Mouse (Mus musculus) limb, embryonic 12.5 days (tissue): ENCODE measurements around the gene Ovca2. TPM values are rescaled to one million over a fixed set of nuclear protein-coding genes. Genes with fewer than 3 reads are reported as not detected.

ENCODE experiments used
- ATAC-seq: fragments of 200-750 bp; cut with Nextera tagmentation; 2 replicates; pipeline ENCODE4 v1.8.0; 2017; ENCODE audit warnings: low read depth, moderate TSS enrichment; ENCODE audit not compliant: insufficient number of reproducible peaks, insufficient read depth, low FRiP score, low TSS enrichment
- H3K27ac ChIP-seq: fragments of 300-500 bp; sonication (generic); 2 replicates; pipeline ENCODE4 v1.5.1; 2016; ENCODE audit warnings: mild to moderate bottlenecking, moderate library complexity
- H3K27me3 ChIP-seq: fragments of 300-500 bp; sonication (generic); 2 replicates; pipeline ENCODE4 v1.6.1; 2016; ENCODE audit warnings: mild to moderate bottlenecking, moderate library complexity
- H3K36me3 ChIP-seq: fragments of 300-500 bp; sonication (generic); 2 replicates; pipeline ENCODE4 v1.6.1; 2016; ENCODE audit warnings: mild to moderate bottlenecking, moderate library complexity
- H3K4me1 ChIP-seq: fragments of 300-500 bp; sonication (generic); replicated peaks from 2 replicates; pipeline ENCODE4 v1.6.1; 2016
- H3K4me2 ChIP-seq: fragments of 300-500 bp; sonication (generic); 2 replicates; pipeline ENCODE4 v1.6.1; 2016; ENCODE audit warnings: mild to moderate bottlenecking, moderate library complexity
- H3K4me3 ChIP-seq: fragments of 300-500 bp; sonication (generic); replicated peaks from 2 replicates; pipeline ENCODE4 v1.5.1; 2016; ENCODE audit warnings: mild to moderate bottlenecking
- H3K9ac ChIP-seq: fragments of 300-500 bp; sonication (generic); replicated peaks from 2 replicates; pipeline ENCODE4 v1.6.1; 2016; ENCODE audit warnings: mild to moderate bottlenecking, moderate library complexity
- H3K9me3 ChIP-seq: fragments of 300-500 bp; sonication (generic); 2 replicates; pipeline ENCODE4 v1.6.1; 2016; ENCODE audit warnings: mild to moderate bottlenecking, moderate library complexity
- WGBS: fragments of 180-500 bp; shearing (Covaris S2); methylation state at CpG from one replicate; pipeline ENCODE4 v1.1.7; 2016; 5-methylcytosine and 5-hydroxymethylcytosine counted together
- polyA plus RNA-seq: library from polyadenylated mRNA; unstranded; fragments of >200 nt; fragmentation: Nextera tagmentation; extraction: Ambion mirVana; gene quantifications from 2 replicates; pipeline ENCODE4 v1.2.1, GENCODE M21; 2016

Ovca2 gene
- 29.6 and 31.0 TPM in 2 replicates for polyA plus RNA-seq

GRCm38 (mm10) chr11:75178672-75179208, at the start of gene Ovca2:
Gene Ovca2 (minus strand): TSS chr11:75178835.
- Histone ChIP-seq H3K36me3 (peaks cover 47% of the 10 kb centered on the region), H3K4me1 (peaks cover 20% of the 10 kb centered on the region), H3K27me3 (peaks cover 8% of the 10 kb centered on the region; the same call in 1 of the 2 replicates), H3K9ac (peak within 1 kb of the TSS; percentile 79), H3K9me3 (no peaks in the 10 kb centered on the region), H3K4me2 (peak within 1 kb of the TSS; percentile 98), H3K4me3 (peak within 1 kb of the TSS; percentile 78), H3K27ac (peak within 1 kb of the TSS; percentile 80)
- WGBS, result under 1% methylated on average over 33 of the region's 33 CpGs
- peak; percentile 95 for ATAC-seq

GRCm38 (mm10) chr11:75227632-75228031, 49.0 kb upstream of the Ovca2 start:
- 17% methylated on average over 3 of the region's 3 CpGs for WGBS
- no peak overlapping the region for H3K4me2 ChIP-seq

GRCm38 (mm10) chr11:75224835-75225234, 46.2 kb upstream of the Ovca2 start:
- no peak for ATAC-seq
- Histone ChIP-seq H3K4me1 (0 out of 2 replicates have a peak, but pooled peaks cover 5% of the 10 kb centered on the region), H3K4me2 (no peak overlapping the region), H3K9ac (no peak overlapping the region), H3K36me3 (no peaks in the 10 kb centered on the region), H3K4me3 (no peak overlapping the region), H3K9me3 (no peaks in the 10 kb centered on the region), H3K27ac (no peak overlapping the region), H3K27me3 (no peaks in the 10 kb centered on the region)
- WGBS, result 88% methylated on average over 4 of the region's 4 CpGs

More at GRCm38 (mm10) chr11:75227632-75228031, 49.0 kb upstream of the Ovca2 start:
- peaks cover 11% of the 10 kb centered on the region for H3K4me1 ChIP-seq
- no peak overlapping the region for H3K27ac ChIP-seq
- ATAC-seq, result no peak
- no peak overlapping the region for H3K9ac ChIP-seq
- H3K9me3 ChIP-seq, result no peaks in the 10 kb centered on the region
- no peaks in the 10 kb centered on the region for H3K36me3 ChIP-seq
- no peaks in the 10 kb centered on the region for H3K27me3 ChIP-seq
- no peak overlapping the region for H3K4me3 ChIP-seq

GRCm38 (mm10) chr11:75224062-75224461, 45.4 kb upstream of the Ovca2 start:
- Histone ChIP-seq H3K4me3 (no peak overlapping the region), H3K4me1 (0 out of 2 replicates have a peak, but pooled peaks cover 5% of the 10 kb centered on the region)

GRCm38 (mm10) chr11:75220517-75221145, 42.0 kb upstream of the Ovca2 start:
- WGBS, result 61% methylated on average over 6 of the region's 6 CpGs
- Histone ChIP-seq H3K27ac (no peak overlapping the region), H3K9ac (no peak overlapping the region), H3K4me3 (no peak overlapping the region), H3K36me3 (no peaks in the 10 kb centered on the region), H3K27me3 (peaks cover 7% of the 10 kb centered on the region; the same call in 1 of the 2 replicates), H3K4me1 (0 out of 2 replicates have a peak, but pooled peaks cover 5% of the 10 kb centered on the region), H3K9me3 (no peaks in the 10 kb centered on the region), H3K4me2 (no peak overlapping the region)
- no peak for ATAC-seq

More at GRCm38 (mm10) chr11:75224062-75224461, 45.4 kb upstream of the Ovca2 start:
- 74% methylated on average over 12 of the region's 12 CpGs for WGBS
- Histone ChIP-seq H3K9ac (no peak overlapping the region), H3K36me3 (no peaks in the 10 kb centered on the region), H3K27me3 (no peaks in the 10 kb centered on the region), H3K9me3 (no peaks in the 10 kb centered on the region), H3K27ac (no peak overlapping the region), H3K4me2 (no peak overlapping the region)
- ATAC-seq, result no peak

GRCm38 (mm10) chr11:75220115-75220514, 41.5 kb upstream of the Ovca2 start:
- no peak for ATAC-seq
- 64% methylated on average over 9 of the region's 9 CpGs for WGBS
- Histone ChIP-seq H3K9ac (no peak overlapping the region), H3K4me1 (0 out of 2 replicates have a peak, but pooled peaks cover 5% of the 10 kb centered on the region), H3K27me3 (peaks cover 11% of the 10 kb centered on the region; the same call in 1 of the 2 replicates), H3K27ac (no peak overlapping the region), H3K4me2 (no peak overlapping the region), H3K9me3 (no peaks in the 10 kb centered on the region), H3K4me3 (no peak overlapping the region), H3K36me3 (no peaks in the 10 kb centered on the region)

GRCm38 (mm10) chr11:75214081-75214950, 35.7 kb upstream of the Ovca2 start:
- H3K4me2 ChIP-seq, result peak overlapping the region; percentile 67
- H3K9me3 ChIP-seq, result no peaks in the 10 kb centered on the region
- WGBS, result 15% methylated on average over 13 of the region's 13 CpGs
- H3K27me3 ChIP-seq, result peaks cover 11% of the 10 kb centered on the region; the same call in 1 of the 2 replicates
- no peak for ATAC-seq
- H3K36me3 ChIP-seq, result no peaks in the 10 kb centered on the region
- peak overlapping the region; percentile 63 for H3K9ac ChIP-seq
- peak overlapping the region; percentile 36 for H3K4me3 ChIP-seq
- 0 out of 2 replicates have a peak overlapping the region, but pooled peaks have one; percentile 29 for H3K27ac ChIP-seq
- peaks cover 39% of the 10 kb centered on the region for H3K4me1 ChIP-seq

- Histone ChIP-seq H3K27me3 (peaks cover 11% of the 10 kb centered on the region; the same call in 1 of the 2 replicates), H3K9ac (peak overlapping the region; percentile 63), H3K4me3 (peak overlapping the region; percentile 36), H3K36me3 (no peaks in the 10 kb centered on the region), H3K27ac (peak overlapping the region; percentile 29; the same call in 1 of the 2 replicates), H3K4me1 (peaks cover 39% of the 10 kb centered on the region), H3K9me3 (no peaks in the 10 kb centered on the region), H3K4me2 (peak overlapping the region; percentile 67)
- 3% methylated on average over 35 of the region's 35 CpGs for WGBS
- ATAC-seq, result 0 out of 2 replicates have a peak, but pooled peaks have one; percentile 34
Observed at GRCm38 (mm10) chr11:75213372-75214080, 34.9 kb upstream of the Ovca2 start.

- ATAC-seq, result no peak
- no peaks in the 10 kb centered on the region for H3K36me3 ChIP-seq
- H3K27ac ChIP-seq, result no peak overlapping the region
- H3K4me2 ChIP-seq, result no peak overlapping the region
- H3K9me3 ChIP-seq, result no peaks in the 10 kb centered on the region
- H3K4me1 ChIP-seq, result peaks cover 42% of the 10 kb centered on the region
- H3K9ac ChIP-seq, result no peak overlapping the region
- H3K4me3 ChIP-seq, result no peak overlapping the region
- peaks cover 11% of the 10 kb centered on the region; the same call in 1 of the 2 replicates for H3K27me3 ChIP-seq
- WGBS, result 87% methylated on average over 2 of the region's 3 CpGs
Observed at GRCm38 (mm10) chr11:75212876-75213275, 34.2 kb upstream of the Ovca2 start.

GRCm38 (mm10) chr11:75212031-75212667, 33.5 kb upstream of the Ovca2 start:
- Histone ChIP-seq H3K4me3 (no peak overlapping the region), H3K36me3 (no peaks in the 10 kb centered on the region), H3K27ac (0 out of 2 replicates have a peak overlapping the region, but pooled peaks have one; percentile 41), H3K9ac (no peak overlapping the region), H3K4me1 (peaks cover 42% of the 10 kb centered on the region), H3K4me2 (no peak overlapping the region), H3K9me3 (no peaks in the 10 kb centered on the region), H3K27me3 (peaks cover 11% of the 10 kb centered on the region; the same call in 1 of the 2 replicates)
- 0 out of 2 replicates have a peak, but pooled peaks have one; percentile 28 for ATAC-seq
- 64% methylated on average over 8 of the region's 8 CpGs for WGBS
